Mouse (Mus musculus) E14TG2a.4 (cell line): ENCODE data around the gene Dclk1.

ENCODE experiments used
- CTCF ChIP-seq: conservative IDR thresholded peaks from 2 replicates; pipeline ENCODE4 v1.5.1; 2014; ENCODE audit warnings: low read length
- NANOG ChIP-seq: IDR thresholded peaks from 2 replicates; pipeline ENCODE4 v1.6.1; 2014; ENCODE audit warnings: borderline replicate concordance, low read length, mixed read lengths
- POU5F1 ChIP-seq: IDR thresholded peaks from 2 replicates; pipeline ENCODE4 v1.6.1; 2014; ENCODE audit warnings: low read length, borderline replicate concordance

- TF ChIP-seq CTCF (no peak), NANOG (no peak), POU5F1 (no peak)
These were observed 308.8 kb downstream of the Dclk1 start for GRCm38 (mm10) chr3:55550962-55551361.
